Mouse (Mus musculus) cerebellum, adult 2 months (tissue): ENCODE results near the gene Gm1527.

Experiments
- CTCF ChIP-seq: fragments of 200-500 bp; IDR thresholded peaks from 2 replicates; pipeline ENCODE4 v1.5.1; 2011; ENCODE audit warnings: low read depth, mild to moderate bottlenecking, control low read depth, low read length, moderate library complexity, borderline replicate concordance; ENCODE audit not compliant: insufficient read depth
- POLR2A ChIP-seq: fragments of 200-500 bp; IDR thresholded peaks from 2 replicates; pipeline ENCODE4 v1.6.1; 2011; ENCODE audit warnings: low read length, control low read depth, borderline replicate concordance; ENCODE audit not compliant: insufficient read depth

- no peak for TF ChIP-seq POLR2A
- TF ChIP-seq CTCF = no peak
These were observed 49.2 kb upstream of the Gm1527 start for GRCm38 (mm10) chr3:28843231-28843630.
